Mouse (Mus musculus): Measurements from ENCODE around the gene Adora2b. TPM values are rescaled to one million over a fixed set of nuclear protein-coding genes. Genes with fewer than 3 reads are reported as not detected.

Adora2b gene
- polyA plus RNA-seq, 1 experiment: 8.3 TPM

GRCm38 (mm10) chr11:62314984-62315383, 66.2 kb downstream of the Adora2b start:
- Histone ChIP-seq H3K27ac (ENCODE audit: insufficient read depth, low read length) (no peak overlapping the region), H3K4me3 (ENCODE audit: insufficient read depth, low read length) (no peak overlapping the region), H3K4me1 (ENCODE audit: control insufficient read depth, insufficient read depth, low read length) (peaks cover 2% of the 10 kb centered on the region; the same call in 1 of the 2 replicates)
- no peak for TF ChIP-seq POLR2A (IDR thresholded peaks at IDR 0.05; ENCODE audit: extremely low read depth, insufficient read depth, low read length)
- TF ChIP-seq CTCF (IDR thresholded peaks at IDR 0.05; ENCODE audit: extremely low read depth, insufficient read depth, low read length): no peak

Other genes starting within 250 kb of the Adora2b start
- gene Zswim7, start 32.4 kb downstream of the Adora2b start, polyA plus RNA-seq (2012; rRNA removed): 31.2 and 37.3 TPM in 2 replicates
- 62.6 and 63.5 TPM in 2 replicates for gene Ttc19, start 32.5 kb downstream of the Adora2b start, polyA plus RNA-seq (2012; rRNA removed)
- gene Pigl, start 209.5 kb downstream of the Adora2b start, polyA plus RNA-seq (2012; rRNA removed): 8.9 and 9.1 TPM in 2 replicates
- 129 and 139 TPM in 2 replicates for gene Ncor1, start 209.6 kb downstream of the Adora2b start, polyA plus RNA-seq (2012; rRNA removed)

All from cortical plate, adult 2 months (tissue).